Mouse (Mus musculus) neutrophil, adult 59 days (primary cell): ENCODE measurements around the gene Gm21953. TPM values are rescaled to one million over a fixed set of nuclear protein-coding genes. Genes with fewer than 3 reads are reported as not detected.

ENCODE experiments used
- total RNA-seq, 2 experiments: library from RNA; stranded (reverse); gene quantifications; 1 replicate in 1 of 2; 2 replicates in 1 of 2; pipeline ENCODE4 v1.2.4; 2023

Gene Gm21953
- not detected for total RNA-seq

DNA sequence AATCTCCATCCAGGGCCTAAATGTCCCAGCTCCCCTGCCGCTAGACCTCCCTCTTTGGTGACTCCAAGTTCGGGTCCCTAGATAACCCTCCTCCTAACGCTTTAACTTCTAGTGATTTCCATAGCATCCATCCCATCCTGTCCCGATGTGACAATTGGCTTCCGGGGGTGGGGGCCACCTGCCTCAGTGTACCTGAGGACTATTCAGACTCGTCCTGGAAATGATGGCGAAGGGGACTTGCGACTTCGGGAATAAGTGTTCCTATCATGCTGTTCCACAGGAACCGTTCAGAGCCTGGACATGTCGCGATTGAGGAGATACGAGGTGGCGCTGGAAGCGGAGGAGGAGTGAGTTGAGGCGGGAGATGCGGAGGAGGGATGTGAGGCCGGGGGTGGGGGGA is at the start of gene Gm21953:
TSS of gene Gm21953 (plus strand) at position 301 of the 400 bp plus-strand sequence.

DNA sequence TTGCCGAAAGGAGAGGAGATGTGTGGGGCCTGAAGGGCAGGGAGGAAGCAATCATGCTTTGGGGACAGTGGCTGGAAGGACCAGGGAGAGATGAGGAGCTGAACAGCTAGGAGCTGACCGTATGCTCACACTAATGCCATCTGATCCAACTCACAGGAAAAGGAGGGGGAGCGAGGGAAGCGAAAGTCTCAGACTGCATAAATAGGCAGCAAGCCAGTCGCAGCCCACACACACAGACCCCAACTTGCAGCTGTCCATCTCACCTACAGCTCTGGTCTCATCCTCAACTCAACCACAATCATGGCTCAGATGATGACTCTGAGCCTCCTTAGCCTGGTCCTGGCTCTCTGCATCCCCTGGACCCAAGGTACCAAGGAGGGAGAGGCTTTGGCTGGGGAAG is 38.6 kb upstream of the Gm21953 start, which contains the start of gene Ccl21b:
TSS of gene Ccl21b (plus strand) at position 301 of the 400 bp plus-strand sequence.

DNA sequence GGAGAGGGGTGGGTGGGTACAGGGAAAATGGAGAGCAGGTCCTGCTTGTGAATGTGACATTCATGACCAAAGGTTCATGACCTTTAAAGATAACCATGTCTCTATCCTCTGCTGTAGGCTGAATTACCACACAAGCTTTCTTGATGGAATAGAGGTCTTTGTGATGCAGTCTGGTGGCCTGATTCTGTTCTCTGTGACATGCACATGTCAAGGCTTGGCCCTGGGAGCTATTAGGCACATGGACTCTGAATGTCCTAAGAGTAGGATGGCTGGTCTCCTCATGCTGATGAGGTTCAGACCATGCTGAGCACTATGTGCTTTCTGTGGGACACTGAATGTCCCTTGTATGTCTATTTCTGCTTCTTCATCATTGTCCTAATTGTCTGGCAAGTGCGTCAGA is 24.0 kb downstream of the Gm21953 start, which contains the start of gene Fam205a3:
TSS of gene Fam205a3 (plus strand) at position 301 of the 400 bp plus-strand sequence.

Other genes starting within 250 kb of the Gm21953 start
- not detected for gene Gm3893, start 203.1 kb upstream of the Gm21953 start, total RNA-seq
- gene Gm13304, start 179.4 kb upstream of the Gm21953 start, total RNA-seq, result not detected
- gene Gm13306, start 140.8 kb upstream of the Gm21953 start, total RNA-seq, result 1 to 10 TPM in 1 of 2 experiments, not detected in 1; 1.3 TPM
- gene Gm13305, start 125.7 kb upstream of the Gm21953 start, total RNA-seq, result not detected
- not detected for gene Gm10600, start 53.6 kb upstream of the Gm21953 start, total RNA-seq
- not detected for gene Ccl21b, start 38.5 kb upstream of the Gm21953 start, total RNA-seq
- gene Fam205a3, start 24.1 kb downstream of the Gm21953 start, total RNA-seq, result under 1 TPM; 0.09 to 0.16 TPM
- not detected for gene Gm21586, start 145.1 kb downstream of the Gm21953 start, total RNA-seq
- under 1 TPM in 1 of 2 experiments, not detected in 1; 0.16 TPM for gene Gm2163, start 172.5 kb downstream of the Gm21953 start, total RNA-seq
- gene Fam205a2, start 233.9 kb downstream of the Gm21953 start, total RNA-seq, result under 1 TPM; 0.09 to 0.16 TPM